Mouse (Mus musculus): ENCODE results near the gene Bdh2. TPM values are rescaled to one million over a fixed set of nuclear protein-coding genes. Genes with fewer than 3 reads are reported as not detected.

Bdh2 gene
- polyA plus RNA-seq, 1 experiment from 2014 or later = 3.9 TPM

GRCm38 (mm10) chr3:135300081-135300480 is 19.1 kb downstream of the Bdh2 start:
- H3K4me2 ChIP-seq (ENCODE audit: low read length) = no peak overlapping the region
- ATAC-seq (ENCODE audit: insufficient number of reproducible peaks, insufficient read depth, low FRiP score, low read depth) = no peak
- H3K36me3 ChIP-seq (ENCODE audit: control insufficient read depth, insufficient read depth, low read length) = no peaks in the 10 kb centered on the region
- H3K27ac ChIP-seq (replicated peaks in 1 of 2; ENCODE audit: control insufficient read depth in 1 of 2, insufficient read depth in 1 of 2, low read depth in 2 of 2, low read length in 2 of 2) = no peak overlapping the region
- 58% methylated on average over 6 of the region's 6 CpGs for WGBS
- H3K27me3 ChIP-seq (ENCODE audit: control insufficient read depth, insufficient read depth, low read length) = no peaks in the 10 kb centered on the region
- no peak overlapping the region for H3K4me3 ChIP-seq (ENCODE audit: control insufficient read depth in 1 of 2, insufficient read depth in 1 of 2, low read depth in 1 of 2, low read length in 2 of 2)
- no peak overlapping the region for H3K9ac ChIP-seq (ENCODE audit: low read length)
- H3K9me3 ChIP-seq (ENCODE audit: control insufficient read depth, low read length) = no peaks in the 10 kb centered on the region
- H3K4me1 ChIP-seq (ENCODE audit: control insufficient read depth in 2 of 2, insufficient read depth in 2 of 2, low read length in 2 of 2) = no peaks in the 10 kb centered on the region

GRCm38 (mm10) chr3:135304060-135304459 is 23.0 kb downstream of the Bdh2 start:
- Histone ChIP-seq H3K9ac (ENCODE audit: low read length) (no peak overlapping the region), H3K9me3 (ENCODE audit: control insufficient read depth, low read length) (no peaks in the 10 kb centered on the region), H3K4me2 (ENCODE audit: low read length) (no peak overlapping the region), H3K36me3 (ENCODE audit: control insufficient read depth, insufficient read depth, low read length) (no peaks in the 10 kb centered on the region), H3K27ac (replicated peaks in 1 of 2; ENCODE audit: control insufficient read depth in 1 of 2, insufficient read depth in 1 of 2, low read depth in 2 of 2, low read length in 2 of 2) (no peak overlapping the region), H3K4me1 (ENCODE audit: control insufficient read depth in 2 of 2, insufficient read depth in 2 of 2, low read length in 2 of 2) (peaks cover 6 to 9% of the 10 kb centered on the region in 2 experiments; a peak in 3 of 4 replicates), H3K27me3 (ENCODE audit: control insufficient read depth, insufficient read depth, low read length) (no peaks in the 10 kb centered on the region), H3K4me3 (ENCODE audit: control insufficient read depth in 1 of 2, insufficient read depth in 1 of 2, low read depth in 1 of 2, low read length in 2 of 2) (no peak overlapping the region)
- WGBS = 33% methylated on average over 6 of the region's 6 CpGs
- no peak for ATAC-seq (ENCODE audit: insufficient number of reproducible peaks, insufficient read depth, low FRiP score, low read depth)

GRCm38 (mm10) chr3:135304566-135304965 is 23.5 kb downstream of the Bdh2 start:
- no peak overlapping the region for H3K9ac ChIP-seq (ENCODE audit: low read length)
- 42% methylated on average over 9 of the region's 9 CpGs for WGBS

GRCm38 (mm10) chr3:135307411-135308259 is 26.6 kb downstream of the Bdh2 start, which contains the start of gene Slc9b2:
TSS of gene Slc9b2 (plus strand) at chr3:135307700.
- Histone ChIP-seq H3K9me3 (ENCODE audit: control insufficient read depth, low read length) (no peaks in the 10 kb centered on the region), H3K9ac (ENCODE audit: low read length) (peak within 1 kb of the TSS; percentile 57), H3K36me3 (ENCODE audit: control insufficient read depth, insufficient read depth, low read length) (no peaks in the 10 kb centered on the region), H3K4me1 (ENCODE audit: control insufficient read depth in 2 of 2, insufficient read depth in 2 of 2, low read length in 2 of 2) (peaks cover 6 to 9% of the 10 kb centered on the region in 2 experiments; a peak in 3 of 4 replicates), H3K4me2 (ENCODE audit: low read length) (peak within 1 kb of the TSS; percentile 81), H3K4me3 (ENCODE audit: control insufficient read depth in 1 of 2, insufficient read depth in 1 of 2, low read depth in 1 of 2, low read length in 2 of 2) (peak within 1 kb of the TSS; percentile 42 to 52), H3K27ac (replicated peaks in 1 of 2; ENCODE audit: control insufficient read depth in 1 of 2, insufficient read depth in 1 of 2, low read depth in 2 of 2, low read length in 2 of 2) (no peak within 1 kb of the TSS), H3K27me3 (ENCODE audit: control insufficient read depth, insufficient read depth, low read length) (no peaks in the 10 kb centered on the region)
- WGBS = 7% methylated on average over 28 of the region's 28 CpGs
- peak; percentile 73 for ATAC-seq (ENCODE audit: insufficient number of reproducible peaks, insufficient read depth, low FRiP score, low read depth)

More at GRCm38 (mm10) chr3:135304566-135304965, 23.5 kb downstream of the Bdh2 start:
- Histone ChIP-seq H3K4me2 (ENCODE audit: low read length) (no peak overlapping the region), H3K9me3 (ENCODE audit: control insufficient read depth, low read length) (no peaks in the 10 kb centered on the region), H3K4me1 (ENCODE audit: control insufficient read depth in 2 of 2, insufficient read depth in 2 of 2, low read length in 2 of 2) (peaks cover 6 to 9% of the 10 kb centered on the region in 2 experiments; a peak in 3 of 4 replicates), H3K27me3 (ENCODE audit: control insufficient read depth, insufficient read depth, low read length) (no peaks in the 10 kb centered on the region), H3K4me3 (ENCODE audit: control insufficient read depth in 1 of 2, insufficient read depth in 1 of 2, low read depth in 1 of 2, low read length in 2 of 2) (no peak overlapping the region), H3K27ac (replicated peaks in 1 of 2; ENCODE audit: control insufficient read depth in 1 of 2, insufficient read depth in 1 of 2, low read depth in 2 of 2, low read length in 2 of 2) (no peak overlapping the region), H3K36me3 (ENCODE audit: control insufficient read depth, insufficient read depth, low read length) (no peaks in the 10 kb centered on the region)
- ATAC-seq (ENCODE audit: insufficient number of reproducible peaks, insufficient read depth, low FRiP score, low read depth) = no peak

- H3K36me3 ChIP-seq (ENCODE audit: control insufficient read depth, insufficient read depth, low read length) = no peaks in the 10 kb centered on the region
- no peak overlapping the region for H3K4me3 ChIP-seq (ENCODE audit: control insufficient read depth in 1 of 2, insufficient read depth in 1 of 2, low read depth in 1 of 2, low read length in 2 of 2)
- 48% methylated on average over 2 of the region's 2 CpGs for WGBS
- H3K4me1 ChIP-seq (ENCODE audit: control insufficient read depth in 2 of 2, insufficient read depth in 2 of 2, low read length in 2 of 2) = peaks cover 0 to 2% of the 10 kb centered on the region in 2 experiments; a peak in 1 of 4 replicates
- no peak overlapping the region for H3K4me2 ChIP-seq (ENCODE audit: low read length)
- no peak for ATAC-seq (ENCODE audit: insufficient number of reproducible peaks, insufficient read depth, low FRiP score, low read depth)
- peaks cover 3% of the 10 kb centered on the region; the same call in 1 of the 2 replicates for H3K9me3 ChIP-seq (ENCODE audit: control insufficient read depth, low read length)
- no peaks in the 10 kb centered on the region for H3K27me3 ChIP-seq (ENCODE audit: control insufficient read depth, insufficient read depth, low read length)
- no peak overlapping the region for H3K27ac ChIP-seq (replicated peaks in 1 of 2; ENCODE audit: control insufficient read depth in 1 of 2, insufficient read depth in 1 of 2, low read depth in 2 of 2, low read length in 2 of 2)
- H3K9ac ChIP-seq (ENCODE audit: low read length) = no peak overlapping the region
Observed at GRCm38 (mm10) chr3:135312916-135313491, 32.0 kb downstream of the Bdh2 start.

- 74% methylated on average over 2 of the region's 2 CpGs for WGBS
- Histone ChIP-seq H3K27me3 (ENCODE audit: control insufficient read depth, insufficient read depth, low read length) (no peaks in the 10 kb centered on the region), H3K4me2 (ENCODE audit: low read length) (no peak overlapping the region), H3K4me1 (ENCODE audit: control insufficient read depth in 2 of 2, insufficient read depth in 2 of 2, low read length in 2 of 2) (no peaks in the 10 kb centered on the region), H3K4me3 (ENCODE audit: control insufficient read depth in 1 of 2, insufficient read depth in 1 of 2, low read depth in 1 of 2, low read length in 2 of 2) (no peak overlapping the region), H3K9me3 (ENCODE audit: control insufficient read depth, low read length) (peaks cover 3% of the 10 kb centered on the region; the same call in 1 of the 2 replicates), H3K27ac (replicated peaks in 1 of 2; ENCODE audit: control insufficient read depth in 1 of 2, insufficient read depth in 1 of 2, low read depth in 2 of 2, low read length in 2 of 2) (no peak overlapping the region), H3K9ac (ENCODE audit: low read length) (no peak overlapping the region), H3K36me3 (ENCODE audit: control insufficient read depth, insufficient read depth, low read length) (no peaks in the 10 kb centered on the region)
- no peak for ATAC-seq (ENCODE audit: insufficient number of reproducible peaks, insufficient read depth, low FRiP score, low read depth)
Observed at GRCm38 (mm10) chr3:135313727-135314126, 32.7 kb downstream of the Bdh2 start.

- H3K36me3 ChIP-seq (ENCODE audit: control insufficient read depth, insufficient read depth, low read length) = no peaks in the 10 kb centered on the region
- no peaks in the 10 kb centered on the region for H3K27me3 ChIP-seq (ENCODE audit: control insufficient read depth, insufficient read depth, low read length)
- no peak overlapping the region for H3K4me2 ChIP-seq (ENCODE audit: low read length)
- ATAC-seq (ENCODE audit: insufficient number of reproducible peaks, insufficient read depth, low FRiP score, low read depth) = no peak
- H3K9me3 ChIP-seq (ENCODE audit: control insufficient read depth, low read length) = peaks cover 3% of the 10 kb centered on the region; the same call in 1 of the 2 replicates
- no peaks in the 10 kb centered on the region for H3K4me1 ChIP-seq (ENCODE audit: control insufficient read depth in 2 of 2, insufficient read depth in 2 of 2, low read length in 2 of 2)
- no peak overlapping the region for H3K9ac ChIP-seq (ENCODE audit: low read length)
- WGBS = 46% methylated on average over 2 of the region's 2 CpGs
- H3K27ac ChIP-seq (replicated peaks in 1 of 2; ENCODE audit: control insufficient read depth in 1 of 2, insufficient read depth in 1 of 2, low read depth in 2 of 2, low read length in 2 of 2) = no peak overlapping the region
- no peak overlapping the region for H3K4me3 ChIP-seq (ENCODE audit: control insufficient read depth in 1 of 2, insufficient read depth in 1 of 2, low read depth in 1 of 2, low read length in 2 of 2)
Observed at GRCm38 (mm10) chr3:135314811-135315210, 33.8 kb downstream of the Bdh2 start.
